Mouse (Mus musculus) heart, postnatal 14 days (tissue): ENCODE results near the gene Ttn. TPM values are rescaled to one million over a fixed set of nuclear protein-coding genes. Genes with fewer than 3 reads are reported as not detected.
A peak's percentile ranks its signal among the peaks of the same experiment; 100 is the strongest.

ENCODE experiments used
- DNase-seq, 2 experiments: peaks; one replicate each; pipeline ENCODE4 v3.0.0; 2021 to 2022
- intact Hi-C: fragments of 180-260 bp; cut with DNase I; formaldehyde crosslinking; loops from one replicate; pipeline ENCODE4 v1.15.1; 2025
- total RNA-seq, 2 experiments: library from RNA; stranded (reverse); gene quantifications; 2 replicates each; pipeline ENCODE4 v1.2.3; 2021

Ttn gene
- total RNA-seq, 2 experiments from 2014 or later: 2,535 to 2,618 TPM

DNA sequence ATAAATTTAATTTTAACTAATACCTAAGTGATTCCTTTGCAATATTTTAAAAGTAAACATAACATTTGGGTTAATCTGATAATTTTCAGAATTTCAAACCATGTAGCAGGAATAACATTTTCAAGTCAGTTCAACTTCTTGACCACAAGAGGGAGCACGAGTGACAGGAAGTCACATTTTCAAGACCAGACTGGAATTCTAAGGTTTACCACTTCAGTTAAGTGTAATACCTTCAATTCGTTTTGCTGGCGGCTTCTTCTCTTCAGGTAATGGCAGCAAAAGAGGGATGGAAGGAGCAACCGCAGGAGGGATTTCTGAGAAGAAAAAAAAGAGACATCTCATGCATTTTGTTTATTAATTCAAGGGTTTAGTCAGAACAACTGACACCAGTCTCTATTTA lies 115.4 kb downstream of the Ttn start:
- intact Hi-C loops: loop anchor here (10.0 kb wide), 1 partner anchor 192 kb away; the partner anchor contains the start of genes Fkbp7 and Plekha3
- DNase-seq: no peak

DNA sequence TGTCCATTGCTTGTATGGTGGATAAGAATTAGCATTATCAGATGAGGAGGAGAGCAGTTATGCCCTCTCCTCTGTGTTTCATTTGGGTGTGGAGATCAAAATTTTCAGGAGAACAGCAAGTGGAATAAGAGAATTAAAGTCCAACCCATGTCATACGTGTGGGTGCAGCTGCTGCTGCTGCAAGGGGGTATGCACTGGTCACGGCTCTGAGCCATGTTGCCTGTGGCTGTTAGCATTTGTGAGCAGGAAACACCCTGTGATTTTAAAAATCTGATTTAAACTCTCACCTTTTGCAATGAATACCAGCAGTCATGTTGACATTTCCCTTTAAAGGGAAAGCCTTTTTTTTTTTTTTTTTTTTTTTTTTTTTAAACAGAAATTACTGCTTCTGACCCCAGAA lies 116.8 kb downstream of the Ttn start:
- DNase-seq: no peak
- intact Hi-C loops: loop anchor here (10.0 kb wide), 1 partner anchor 191 kb away; the partner anchor contains the start of genes Fkbp7 and Plekha3

- intact Hi-C loops: loop anchor here (10.0 kb wide), 1 partner anchor 187 kb away; the partner anchor contains the start of genes Fkbp7 and Plekha3
These were observed 121.0 kb downstream of the Ttn start for GRCm38 (mm10) chr2:76861327-76861726.

DNA sequence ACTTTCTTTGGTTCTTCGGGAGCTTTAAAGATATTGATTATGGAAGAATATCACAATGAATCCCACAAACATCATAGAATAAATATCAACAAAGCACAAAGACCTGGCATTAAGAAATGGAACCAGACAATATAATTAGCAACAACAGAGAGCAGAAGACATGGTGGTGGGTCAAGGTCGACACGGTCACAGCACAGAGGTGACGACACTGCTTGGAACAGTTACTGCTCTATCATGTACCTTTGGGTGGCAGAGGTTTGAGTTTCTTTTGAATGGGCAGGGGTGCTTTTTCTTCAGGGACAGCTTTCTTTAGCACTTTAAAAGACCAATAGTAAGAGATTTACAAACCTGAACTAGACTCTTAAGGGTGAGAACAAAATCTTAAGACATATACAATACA lies 132.3 kb downstream of the Ttn start:
- intact Hi-C loops: no loop called here
- DNase-seq: no peak

More at GRCm38 (mm10) chr2:76861327-76861726, 121.0 kb downstream of the Ttn start:
- no peak for DNase-seq

GRCm38 (mm10) chr2:76843162-76843561 lies 139.2 kb downstream of the Ttn start:
- intact Hi-C loops: no loop called here
- no peak for DNase-seq

DNA sequence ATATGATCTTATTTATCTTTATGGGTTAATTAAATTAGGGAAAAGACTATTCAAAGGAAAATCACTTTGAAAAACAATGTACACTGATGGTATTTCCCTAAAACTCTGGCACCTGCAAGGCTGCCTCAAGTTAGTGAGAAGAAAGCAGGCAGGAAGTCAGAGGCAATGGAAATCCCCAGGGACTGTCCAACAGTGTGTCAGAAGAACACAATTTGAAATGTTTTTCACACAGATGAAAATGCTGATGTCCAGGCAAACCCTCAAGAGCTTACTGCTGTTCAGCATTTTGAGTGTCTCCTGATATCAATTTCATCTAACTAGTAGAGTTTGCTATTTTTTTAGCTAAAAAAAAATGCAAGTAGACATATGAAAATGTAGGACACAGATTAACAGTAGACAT lies 161.9 kb downstream of the Ttn start:
- no peak for DNase-seq
- intact Hi-C loops: no loop called here

DNA sequence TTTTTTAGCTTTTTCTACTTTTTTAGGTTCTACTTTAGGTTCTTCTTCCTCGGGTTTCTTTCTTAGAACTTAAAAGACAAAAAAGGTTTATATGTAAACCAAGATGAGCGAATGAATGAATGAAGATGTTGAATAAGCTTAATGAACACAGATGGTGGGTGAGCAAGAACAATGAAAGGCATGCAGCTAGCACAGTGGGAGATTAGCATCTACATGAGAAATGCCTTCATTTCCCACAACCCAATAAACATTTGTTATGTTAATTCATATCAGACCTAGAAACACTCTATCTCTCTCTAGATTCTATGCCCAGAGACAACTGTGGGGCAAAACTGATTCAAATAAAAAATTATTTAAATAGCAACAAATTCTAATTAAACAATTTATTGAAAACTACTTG lies 164.6 kb downstream of the Ttn start:
- intact Hi-C loops: no loop called here
- DNase-seq: no peak

GRCm38 (mm10) chr2:76814048-76814817 lies 168.1 kb downstream of the Ttn start:
- intact Hi-C loops: no loop called here
- DNase-seq: no peak

GRCm38 (mm10) chr2:76811160-76811559 lies 171.2 kb downstream of the Ttn start:
- intact Hi-C loops: no loop called here
- no peak for DNase-seq

GRCm38 (mm10) chr2:76808334-76808733 lies 174.0 kb downstream of the Ttn start:
- intact Hi-C loops: no loop called here
- DNase-seq: peak in 1 of 2 experiments; percentile 25

- intact Hi-C loops: no loop called here
These were observed 175.1 kb downstream of the Ttn start for GRCm38 (mm10) chr2:76807284-76807683.

GRCm38 (mm10) chr2:76806861-76807260 lies 175.5 kb downstream of the Ttn start:
- intact Hi-C loops: no loop called here
- DNase-seq: no peak

More at GRCm38 (mm10) chr2:76807284-76807683, 175.1 kb downstream of the Ttn start:
- DNase-seq: peak; percentile 14 to 48

GRCm38 (mm10) chr2:76806376-76806775 lies 176.0 kb downstream of the Ttn start:
- intact Hi-C loops: no loop called here
- DNase-seq: peak in 1 of 2 experiments; percentile 31

GRCm38 (mm10) chr2:76805191-76805892 lies 177.0 kb downstream of the Ttn start:
- DNase-seq: no peak
- intact Hi-C loops: no loop called here

DNA sequence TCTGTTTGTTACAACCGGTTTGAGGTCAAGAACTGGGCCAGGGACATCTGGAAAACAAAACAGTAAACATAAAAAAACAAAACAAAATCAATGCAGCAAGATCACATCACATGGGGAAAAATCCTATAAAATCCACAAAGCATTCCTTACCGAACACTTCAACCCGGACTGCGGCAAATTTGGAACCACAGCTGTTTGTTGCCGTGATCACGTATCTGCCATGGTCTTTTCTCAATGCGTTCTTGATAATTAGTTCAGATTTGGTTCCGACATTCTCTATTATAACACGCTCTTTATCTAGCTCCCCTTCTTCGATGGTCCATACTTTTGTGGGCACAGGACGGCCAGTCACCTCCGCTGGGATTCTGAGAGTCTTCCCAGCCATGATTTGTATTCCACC lies 198.2 kb downstream of the Ttn start:
- intact Hi-C loops: no loop called here
- no peak for DNase-seq

DNA sequence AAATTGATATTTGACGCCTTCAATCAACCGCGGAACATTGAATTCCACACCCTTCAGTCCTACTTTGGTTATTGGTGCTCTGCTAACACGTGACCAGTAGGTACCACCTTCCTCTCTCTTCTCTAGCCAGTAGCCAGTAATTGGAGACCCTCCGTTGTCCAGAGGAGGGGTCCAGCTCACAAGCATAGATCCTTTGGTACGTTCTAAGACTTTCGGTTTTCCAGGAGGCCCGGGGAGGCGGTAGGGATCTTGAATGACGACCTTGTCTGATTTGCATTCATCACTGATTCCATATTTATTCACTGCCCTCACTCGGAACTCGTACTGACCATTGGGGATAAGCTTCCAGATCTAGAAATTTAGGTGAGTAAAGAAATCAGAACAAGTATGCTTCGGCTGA lies 201.6 kb downstream of the Ttn start:
- intact Hi-C loops: no loop called here
- DNase-seq: peak in 1 of 2 experiments; percentile 0

DNA sequence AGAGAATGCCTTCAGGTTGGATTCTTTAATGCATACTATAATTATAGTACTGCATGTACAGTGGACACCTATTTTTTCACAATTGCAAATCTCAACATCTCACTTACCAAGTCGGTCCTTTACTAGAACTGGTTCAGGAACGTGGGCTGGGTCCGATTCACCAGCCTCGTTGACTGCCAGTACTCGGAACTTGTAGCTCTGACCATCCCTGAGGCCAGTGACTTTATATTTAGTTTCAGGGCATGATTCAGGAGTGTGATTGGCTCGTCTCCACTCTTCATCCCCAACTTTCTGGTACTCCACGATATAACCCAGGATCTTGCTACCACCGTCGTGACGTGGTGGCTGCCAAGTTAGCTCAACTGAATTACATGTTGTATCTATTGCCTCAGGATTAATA lies 212.5 kb downstream of the Ttn start:
- DNase-seq: no peak
- intact Hi-C loops: no loop called here

DNA sequence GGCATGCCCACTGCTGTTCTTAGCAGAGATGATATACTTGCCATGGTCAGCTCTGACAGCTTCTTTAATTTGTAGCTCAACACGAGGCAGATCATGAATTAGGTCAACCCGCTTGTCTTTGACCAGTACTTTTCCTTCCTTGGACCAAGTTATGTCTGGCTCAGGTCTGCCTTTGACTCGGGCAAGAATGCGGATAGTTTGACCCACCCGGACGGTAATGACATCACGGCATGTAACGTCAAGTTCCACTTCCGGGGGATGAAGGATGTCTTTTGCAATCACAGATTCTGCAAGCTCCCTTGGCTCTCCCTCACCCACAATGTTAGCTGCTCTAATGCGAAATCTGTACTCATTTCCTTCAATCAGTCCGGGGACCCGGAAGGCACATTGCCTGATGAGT lies 215.1 kb downstream of the Ttn start:
- intact Hi-C loops: no loop called here
- DNase-seq: no peak

DNA sequence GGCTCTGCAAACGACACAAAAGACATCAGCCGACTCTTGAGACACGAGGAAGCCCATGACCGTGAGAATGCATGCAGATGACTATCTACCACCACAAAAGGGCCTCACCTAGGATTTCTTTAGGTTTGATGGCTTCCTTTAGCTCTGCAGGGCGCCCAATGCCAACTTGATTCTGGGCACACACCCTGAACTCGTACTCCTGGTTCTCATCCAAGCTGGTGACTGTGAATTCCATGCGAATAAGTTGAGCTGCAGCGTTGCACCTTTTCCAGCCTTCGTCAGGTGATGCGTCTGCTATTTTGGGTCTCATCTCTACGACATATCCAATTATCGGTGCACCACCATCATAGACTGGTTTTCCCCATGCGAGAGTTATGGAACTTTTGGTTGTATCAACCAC lies 217.8 kb downstream of the Ttn start:
- DNase-seq: no peak

GRCm38 (mm10) chr2:76762154-76762553 lies 220.2 kb downstream of the Ttn start:
- intact Hi-C loops: no loop called here
- DNase-seq: no peak

More for the DNA sequence above, 217.8 kb downstream of the Ttn start:
- intact Hi-C loops: no loop called here

DNA sequence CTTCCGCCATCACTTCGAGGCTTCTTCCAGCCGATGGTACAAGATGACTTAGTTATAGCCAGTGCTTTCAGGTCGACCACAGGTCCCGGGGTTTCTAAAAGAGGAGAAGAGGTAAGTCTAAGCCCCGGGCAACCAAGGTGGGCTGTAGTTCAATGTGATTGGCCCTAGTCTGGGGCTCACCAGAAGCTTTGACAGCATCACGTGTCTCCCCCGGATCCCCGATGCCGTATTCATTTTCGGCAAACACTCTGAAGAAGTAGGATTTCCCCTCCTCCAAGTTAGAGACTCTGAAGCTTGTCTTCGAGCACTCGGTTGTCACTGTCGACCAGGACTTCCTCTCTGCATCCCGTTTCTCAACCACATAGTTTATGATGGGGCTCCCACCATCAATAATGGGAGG lies 225.9 kb downstream of the Ttn start:
- intact Hi-C loops: no loop called here
- DNase-seq: no peak

GRCm38 (mm10) chr2:76751993-76752392 lies 230.4 kb downstream of the Ttn start:
- no peak for DNase-seq
- intact Hi-C loops: no loop called here
